Mouse (Mus musculus) midbrain, embryonic 12.5 days (tissue): Measurements from ENCODE around the gene Plagl1. TPM values are rescaled to one million over a fixed set of nuclear protein-coding genes. Genes with fewer than 3 reads are reported as not detected.
"Not testable (repeated sequence)": the region's sequence is repeated elsewhere in the genome, so short reads cannot be mapped to it uniquely, and the experiment has no call there.

Source experiments
- ATAC-seq: fragments of 200-750 bp; cut with Nextera tagmentation; 2 replicates; pipeline ENCODE4 v1.8.0; 2017; ENCODE audit warnings: low read depth, moderate TSS enrichment, moderate library complexity; ENCODE audit not compliant: low FRiP score
- H3K27ac ChIP-seq: fragments of 300-500 bp; sonication (generic); replicated peaks from 2 replicates; pipeline ENCODE4 v1.5.1; 2016; ENCODE audit warnings: mild to moderate bottlenecking
- H3K27me3 ChIP-seq: fragments of 300-500 bp; sonication (generic); 2 replicates; pipeline ENCODE4 v1.6.1; 2016; ENCODE audit warnings: mild to moderate bottlenecking
- H3K36me3 ChIP-seq: fragments of 300-500 bp; sonication (generic); 2 replicates; pipeline ENCODE4 v1.6.1; 2016
- H3K4me1 ChIP-seq: fragments of 300-500 bp; sonication (generic); 2 replicates; pipeline ENCODE4 v1.6.1; 2016
- H3K4me2 ChIP-seq: fragments of 300-500 bp; sonication (generic); replicated peaks from 2 replicates; pipeline ENCODE4 v1.6.1; 2016; ENCODE audit warnings: mild to moderate bottlenecking, moderate library complexity
- H3K4me3 ChIP-seq: fragments of 300-500 bp; sonication (generic); 2 replicates; pipeline ENCODE4 v1.5.1; 2016; ENCODE audit warnings: mild to moderate bottlenecking
- H3K9ac ChIP-seq: fragments of 300-500 bp; sonication (generic); replicated peaks from 2 replicates; pipeline ENCODE4 v1.6.1; 2016; ENCODE audit warnings: mild to moderate bottlenecking, moderate library complexity
- H3K9me3 ChIP-seq: fragments of 300-500 bp; sonication (generic); 2 replicates; pipeline ENCODE4 v1.6.1; 2016; ENCODE audit warnings: mild to moderate bottlenecking
- WGBS: fragments of 180-500 bp; shearing (Covaris S2); methylation state at CpG from one replicate; pipeline ENCODE4 v1.1.7; 2016; 5-methylcytosine and 5-hydroxymethylcytosine counted together
- polyA plus RNA-seq: library from polyadenylated mRNA; unstranded; fragments of >200 nt; fragmentation: Nextera tagmentation; extraction: Ambion mirVana; gene quantifications from 2 replicates; pipeline ENCODE4 v1.2.1, GENCODE M21; 2016

The Plagl1 gene
- 77.2 and 98.5 TPM in 2 replicates for polyA plus RNA-seq

DNA sequence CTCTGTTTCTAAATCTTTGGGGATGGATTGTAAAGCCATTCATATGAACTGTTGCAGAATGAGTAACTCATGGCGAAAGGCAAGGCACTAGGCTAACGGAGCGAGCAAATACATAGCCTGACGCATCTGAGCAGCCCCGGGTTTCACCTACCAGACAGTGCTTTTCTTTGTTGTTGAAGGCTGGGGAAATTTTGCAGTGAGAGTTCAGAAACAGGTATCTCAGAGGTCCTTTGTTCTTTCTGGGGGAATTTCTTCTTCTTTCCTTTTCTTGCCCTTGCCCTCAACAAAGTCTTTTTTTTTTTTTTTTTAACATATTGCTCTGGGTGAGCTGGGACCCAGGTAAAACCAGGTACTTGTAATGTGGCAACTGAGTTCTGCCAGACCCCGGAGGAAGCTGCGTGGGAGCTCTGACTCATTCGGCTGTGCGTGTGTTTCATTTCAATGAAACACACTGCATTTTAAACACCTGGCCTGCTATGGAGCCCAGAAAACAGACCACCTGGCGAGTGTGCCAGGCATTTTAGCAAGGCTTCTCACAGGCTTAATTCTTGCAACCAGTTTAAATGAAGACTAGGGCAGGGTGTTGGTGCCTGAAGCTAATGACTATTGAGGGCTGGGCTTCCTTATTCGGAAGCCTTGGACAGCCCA, at the start of gene Plagl1:
TSS of gene Plagl1 (plus strand) at position 484 of the 648 bp plus-strand sequence.
- H3K4me3 ChIP-seq, result peak within 1 kb of the TSS; percentile 45
- peak within 1 kb of the TSS; percentile 51; the same call in 1 of the 2 replicates for H3K9ac ChIP-seq
- H3K9me3 ChIP-seq, result no peaks in the 10 kb centered on the region
- H3K4me1 ChIP-seq, result peaks cover 14% of the 10 kb centered on the region
- H3K27me3 ChIP-seq, result peaks cover 35% of the 10 kb centered on the region
- peak within 1 kb of the TSS; percentile 76 for H3K4me2 ChIP-seq
- H3K36me3 ChIP-seq, result no peaks in the 10 kb centered on the region
- no peak within 1 kb of the TSS for H3K27ac ChIP-seq
- ATAC-seq, result no peak
- 63% methylated on average over 11 of the region's 11 CpGs for WGBS

DNA sequence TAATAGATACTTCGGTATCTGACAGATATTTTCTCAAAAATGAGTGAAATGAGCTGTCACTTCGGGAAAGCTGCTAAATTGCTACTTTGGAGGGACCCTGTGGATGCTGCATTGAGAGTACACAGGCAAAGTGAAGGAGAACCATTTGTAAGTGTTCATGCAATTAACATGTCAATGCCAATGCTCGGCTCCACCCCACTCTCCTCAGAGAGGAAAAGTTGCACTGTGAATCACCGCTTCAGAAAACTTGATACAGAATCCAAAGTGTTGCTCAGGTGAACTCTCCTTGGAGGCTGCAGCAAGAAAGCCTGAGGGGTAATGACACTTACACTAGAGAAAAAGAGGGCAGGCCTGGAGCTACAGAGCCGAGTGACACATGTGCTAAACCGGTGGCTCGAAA, 46.3 kb upstream of the Plagl1 start:
- no peak overlapping the region for H3K9ac ChIP-seq
- WGBS, result 78% methylated on average over 7 of the region's 7 CpGs
- no peak overlapping the region for H3K4me3 ChIP-seq
- H3K4me2 ChIP-seq, result no peak overlapping the region
- no peak overlapping the region for H3K27ac ChIP-seq
- H3K27me3 ChIP-seq, result no peaks in the 10 kb centered on the region
- peaks cover 13% of the 10 kb centered on the region for H3K4me1 ChIP-seq
- ATAC-seq, result no peak
- H3K9me3 ChIP-seq, result no peaks in the 10 kb centered on the region
- peaks cover 4% of the 10 kb centered on the region; the same call in 1 of the 2 replicates for H3K36me3 ChIP-seq

DNA sequence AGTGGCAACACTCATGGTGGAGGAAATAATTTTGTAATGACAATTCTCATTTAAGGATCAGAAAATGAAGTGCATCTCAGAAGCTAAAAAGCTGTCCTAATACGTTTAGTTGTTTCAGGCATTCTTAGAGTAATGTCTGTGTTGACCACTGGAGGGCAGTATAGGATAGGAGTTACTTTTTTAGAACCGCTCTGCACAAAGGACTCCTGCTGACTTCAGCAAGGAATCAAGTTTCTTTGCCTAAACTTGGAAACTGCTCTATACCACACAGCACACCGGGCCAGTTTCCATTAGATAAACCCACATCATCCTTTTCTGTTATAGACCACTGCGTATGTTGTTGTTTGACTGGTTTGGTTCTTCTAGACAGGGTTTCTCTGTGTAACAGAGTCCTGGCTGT, 43.7 kb upstream of the Plagl1 start:
- no peaks in the 10 kb centered on the region for H3K27me3 ChIP-seq
- WGBS, result 32% methylated on average over 4 of the region's 4 CpGs
- H3K4me1 ChIP-seq, result no peaks in the 10 kb centered on the region
- no peaks in the 10 kb centered on the region for H3K9me3 ChIP-seq
- no peak overlapping the region for H3K27ac ChIP-seq
- no peak overlapping the region for H3K4me3 ChIP-seq
- peak; percentile 59; the same call in 1 of the 2 replicates for ATAC-seq
- H3K36me3 ChIP-seq, result no peaks in the 10 kb centered on the region
- H3K9ac ChIP-seq, result no peak overlapping the region
- no peak overlapping the region for H3K4me2 ChIP-seq

DNA sequence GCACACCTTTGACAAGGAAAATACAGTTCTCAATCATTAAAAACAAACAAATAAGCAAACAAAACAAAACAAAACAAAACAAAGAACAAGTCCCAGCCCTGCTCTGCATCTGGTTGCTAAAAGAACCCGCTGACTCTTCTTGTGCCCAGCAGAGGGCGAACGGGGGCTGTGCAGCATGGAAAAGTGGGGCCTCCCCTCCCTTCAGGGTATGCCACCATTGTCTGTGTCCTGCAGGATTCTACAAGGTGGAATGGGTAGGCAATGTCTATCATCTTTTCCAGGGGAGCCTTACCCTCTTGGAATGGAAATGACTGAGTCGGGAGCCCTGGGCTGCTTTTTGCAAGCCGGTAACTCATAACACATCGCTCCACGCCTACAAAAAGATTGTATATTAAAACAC, 41.8 kb upstream of the Plagl1 start:
- Histone ChIP-seq H3K27me3 (no peaks in the 10 kb centered on the region), H3K4me3 (no peak overlapping the region), H3K9ac (no peak overlapping the region), H3K36me3 (no peaks in the 10 kb centered on the region), H3K4me2 (no peak overlapping the region), H3K9me3 (no peaks in the 10 kb centered on the region), H3K4me1 (no peaks in the 10 kb centered on the region), H3K27ac (no peak overlapping the region)
- 63% methylated on average over 7 of the region's 7 CpGs for WGBS
- ATAC-seq, result peak; percentile 38; the same call in 1 of the 2 replicates

DNA sequence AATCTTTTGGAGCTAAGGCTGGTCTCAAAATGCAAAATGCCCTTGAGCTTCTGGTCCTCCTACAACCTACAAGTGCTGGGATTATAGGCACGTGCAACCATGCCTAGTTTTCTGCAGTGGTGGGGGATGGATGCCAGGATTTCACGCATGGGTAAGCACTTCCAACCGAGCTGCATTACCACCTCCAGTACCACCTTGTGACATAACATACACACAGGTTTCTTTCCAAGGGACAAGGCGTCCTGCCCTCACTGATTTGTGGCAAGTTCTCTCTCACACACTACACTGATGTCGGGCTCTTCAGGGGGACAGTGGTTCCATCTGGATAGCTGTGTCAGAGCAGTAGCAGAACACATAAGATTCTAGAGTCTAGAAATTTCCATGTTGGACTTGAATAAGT, 41.3 kb upstream of the Plagl1 start:
- Histone ChIP-seq H3K36me3 (no peaks in the 10 kb centered on the region), H3K4me3 (no peak overlapping the region), H3K4me2 (no peak overlapping the region), H3K27ac (no peak overlapping the region), H3K9me3 (no peaks in the 10 kb centered on the region), H3K27me3 (no peaks in the 10 kb centered on the region), H3K4me1 (no peaks in the 10 kb centered on the region), H3K9ac (no peak overlapping the region)
- WGBS, result 76% methylated on average over 5 of the region's 5 CpGs
- no peak for ATAC-seq

DNA sequence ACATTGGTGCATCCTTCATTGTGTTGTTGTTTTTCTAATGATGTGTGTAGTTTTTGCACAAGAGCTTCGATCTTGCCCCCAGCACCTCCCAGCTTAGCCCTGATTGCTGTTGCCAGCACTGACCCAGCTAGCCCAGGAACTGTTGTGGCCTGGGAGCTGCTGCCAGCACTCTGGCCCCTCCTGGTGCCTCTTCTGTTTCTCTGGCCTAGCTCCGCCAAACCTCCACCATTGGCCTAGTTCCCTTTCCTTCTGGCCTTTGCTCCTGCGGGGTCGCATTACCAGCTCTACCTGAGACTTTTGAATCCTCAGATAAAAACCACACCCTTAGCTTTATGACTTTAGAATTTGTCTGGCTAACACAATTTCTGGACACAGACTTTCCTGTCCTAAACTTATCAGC, 38.2 kb upstream of the Plagl1 start:
- WGBS, result 88% methylated on average over 4 of the region's 4 CpGs
- H3K36me3 ChIP-seq, result no peaks in the 10 kb centered on the region
- no peaks in the 10 kb centered on the region for H3K4me1 ChIP-seq
- H3K4me3 ChIP-seq, result no peak overlapping the region
- no peak overlapping the region for H3K27ac ChIP-seq
- no peak overlapping the region for H3K4me2 ChIP-seq
- H3K9ac ChIP-seq, result no peak overlapping the region
- no peak for ATAC-seq
- no peaks in the 10 kb centered on the region for H3K9me3 ChIP-seq
- no peaks in the 10 kb centered on the region for H3K27me3 ChIP-seq

DNA sequence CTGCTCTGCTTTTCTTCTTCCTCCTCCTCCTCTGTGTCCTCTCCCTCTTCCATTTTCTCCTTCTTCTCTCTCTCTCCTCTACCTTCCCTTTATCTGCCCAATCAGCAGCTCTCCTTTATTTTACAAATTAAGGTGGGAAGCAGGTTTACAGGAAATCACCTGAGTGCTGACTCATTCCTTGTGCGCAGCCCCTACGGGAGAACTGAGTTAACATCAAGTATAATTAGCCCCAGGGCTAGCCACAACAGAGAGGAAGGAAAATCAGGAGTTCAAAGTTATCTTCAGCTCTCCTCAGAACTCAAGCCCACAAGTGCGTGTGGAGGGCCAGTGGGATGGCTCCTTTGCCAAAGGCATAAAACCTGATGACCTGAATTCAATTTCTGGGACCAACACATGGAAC, 36.3 kb upstream of the Plagl1 start:
- H3K36me3 ChIP-seq, H3K9me3 ChIP-seq, H3K27me3 ChIP-seq, H3K4me3 ChIP-seq, ATAC-seq, H3K4me2 ChIP-seq, H3K4me1 ChIP-seq, H3K9ac ChIP-seq, H3K27ac ChIP-seq: not testable (repeated sequence)
- 76% methylated on average over 3 of the region's 3 CpGs for WGBS

DNA sequence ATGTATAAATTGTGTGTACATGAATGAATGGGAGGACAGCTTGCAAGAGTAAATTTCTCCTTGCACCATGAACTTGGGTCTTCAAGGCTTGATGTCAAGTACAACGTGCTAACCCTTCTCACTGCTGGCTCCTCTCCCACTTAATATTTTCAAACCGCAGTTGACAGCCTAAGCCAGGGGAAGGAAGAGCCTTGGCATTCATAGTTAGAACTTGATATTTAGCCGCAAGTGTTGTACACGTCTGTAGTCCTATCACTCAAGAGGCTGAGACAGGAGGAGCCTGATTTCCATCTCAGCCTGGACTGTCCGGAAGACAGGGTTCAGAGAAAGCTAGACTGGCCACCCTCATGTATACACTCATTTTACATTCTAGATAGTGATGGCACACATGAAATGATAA, 32.6 kb upstream of the Plagl1 start:
- 91% methylated on average over 5 of the region's 5 CpGs for WGBS
- Histone ChIP-seq H3K27ac (no peak overlapping the region), H3K9me3 (no peaks in the 10 kb centered on the region), H3K36me3 (no peaks in the 10 kb centered on the region), H3K4me2 (no peak overlapping the region), H3K4me3 (no peak overlapping the region), H3K27me3 (no peaks in the 10 kb centered on the region), H3K9ac (no peak overlapping the region), H3K4me1 (no peaks in the 10 kb centered on the region)
- no peak for ATAC-seq

DNA sequence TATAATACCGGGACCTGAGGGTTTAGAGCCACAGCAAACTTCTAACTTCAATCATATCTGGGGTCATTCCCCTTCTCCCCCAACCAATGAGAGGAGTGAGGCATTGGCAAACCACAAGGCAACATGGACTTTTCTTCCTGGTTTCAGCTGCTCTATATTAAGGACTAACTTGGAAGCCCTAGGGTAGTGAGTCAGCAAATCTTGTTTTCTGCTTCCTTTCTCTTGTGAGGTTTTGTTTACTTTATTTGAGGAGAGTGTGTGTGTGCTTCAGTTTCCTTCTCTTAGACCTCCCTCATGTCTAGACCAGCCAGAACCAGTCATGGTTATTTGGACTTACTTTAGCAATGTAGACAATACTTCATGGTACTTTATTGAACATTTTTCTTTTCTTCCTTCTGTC, 32.1 kb upstream of the Plagl1 start:
- H3K4me2 ChIP-seq, result no peak overlapping the region
- H3K27me3 ChIP-seq, result no peaks in the 10 kb centered on the region
- no peak overlapping the region for H3K9ac ChIP-seq
- H3K4me1 ChIP-seq, result no peaks in the 10 kb centered on the region
- no peak overlapping the region for H3K4me3 ChIP-seq
- WGBS, result 97% methylated on average over 1 of the region's 1 CpGs
- H3K27ac ChIP-seq, result no peak overlapping the region
- no peak for ATAC-seq
- H3K36me3 ChIP-seq, result no peaks in the 10 kb centered on the region
- H3K9me3 ChIP-seq, result no peaks in the 10 kb centered on the region

DNA sequence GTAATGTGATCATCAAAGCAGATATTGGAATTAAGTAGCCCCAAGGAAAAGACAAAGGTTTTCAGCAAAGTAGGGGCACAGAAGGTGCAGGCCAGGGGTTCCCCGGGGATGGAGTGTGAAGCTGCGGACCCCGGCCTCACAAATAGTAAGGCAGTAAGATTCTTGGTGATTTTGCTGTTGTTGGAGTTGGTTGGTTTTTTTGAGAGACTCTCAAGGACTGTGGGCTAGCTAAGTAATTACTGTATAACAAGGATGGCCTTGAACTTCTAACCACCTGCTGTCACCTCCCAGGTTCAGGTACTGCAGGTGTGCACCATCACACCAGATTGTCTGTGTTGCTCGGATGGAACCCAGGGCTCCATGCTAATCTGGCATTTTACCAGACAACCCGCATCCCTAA, 30.9 kb upstream of the Plagl1 start:
- Histone ChIP-seq H3K9ac (no peak overlapping the region), H3K4me2 (no peak overlapping the region), H3K27me3 (no peaks in the 10 kb centered on the region), H3K4me3 (no peak overlapping the region), H3K27ac (no peak overlapping the region), H3K9me3 (no peaks in the 10 kb centered on the region), H3K4me1 (no peaks in the 10 kb centered on the region), H3K36me3 (no peaks in the 10 kb centered on the region)
- 85% methylated on average over 5 of the region's 5 CpGs for WGBS
- no peak for ATAC-seq

DNA sequence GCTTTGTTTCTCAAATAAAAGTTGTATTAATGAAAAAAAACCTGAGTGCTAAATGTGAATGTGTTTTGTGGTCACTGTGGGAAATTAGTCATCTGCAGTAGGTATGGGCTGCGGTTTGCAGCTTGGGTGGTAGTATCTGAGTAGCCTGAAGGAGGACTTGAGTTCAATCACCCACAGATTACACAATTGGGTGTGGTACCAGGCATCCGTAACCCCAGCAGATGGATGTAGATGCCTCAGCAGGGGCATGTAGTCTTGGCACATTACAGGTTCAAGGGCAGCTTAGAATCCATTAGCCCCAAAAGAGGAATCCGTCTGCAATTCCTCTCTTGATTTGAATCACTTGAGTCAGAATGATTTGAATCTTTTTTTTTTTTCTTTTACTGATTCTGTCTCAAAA, 25.0 kb upstream of the Plagl1 start:
- WGBS, result 88% methylated on average over 3 of the region's 3 CpGs
- Histone ChIP-seq H3K36me3 (no peaks in the 10 kb centered on the region), H3K4me3 (no peak overlapping the region)

DNA sequence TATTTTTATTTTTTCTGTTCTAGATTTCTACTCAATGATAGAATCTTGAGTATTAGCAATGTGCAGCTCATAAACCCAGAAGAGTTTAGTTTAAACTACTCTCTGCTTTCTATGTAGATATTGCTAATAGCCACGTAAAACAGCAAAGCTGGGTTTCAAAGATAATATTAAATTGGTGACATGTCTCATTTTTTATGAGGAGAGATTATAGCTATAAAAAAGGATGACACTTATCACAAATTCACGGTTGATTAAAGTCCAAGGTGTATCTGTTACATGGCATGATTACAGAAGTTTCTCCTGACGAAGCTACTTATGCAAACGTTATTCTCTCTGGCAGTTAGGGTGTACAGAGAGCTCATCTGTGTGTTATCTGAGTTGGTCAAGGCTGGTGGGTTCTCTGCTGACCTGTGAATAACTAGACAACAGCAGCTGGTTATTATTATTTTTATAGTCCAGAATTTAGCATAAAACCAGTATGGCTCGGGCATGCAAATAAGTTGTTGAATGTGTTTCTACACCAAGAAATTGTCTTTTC, 20.6 kb upstream of the Plagl1 start:
- Histone ChIP-seq H3K4me2 (no peak overlapping the region), H3K27ac (no peak overlapping the region), H3K4me3 (no peak overlapping the region), H3K36me3 (no peaks in the 10 kb centered on the region), H3K4me1 (no peaks in the 10 kb centered on the region), H3K9ac (no peak overlapping the region), H3K9me3 (no peaks in the 10 kb centered on the region), H3K27me3 (no peaks in the 10 kb centered on the region)
- 87% methylated on average over 5 of the region's 5 CpGs for WGBS
- no peak for ATAC-seq

More for the DNA sequence above, 25.0 kb upstream of the Plagl1 start:
- no peaks in the 10 kb centered on the region for H3K9me3 ChIP-seq
- H3K27me3 ChIP-seq, result no peaks in the 10 kb centered on the region
- H3K9ac ChIP-seq, result no peak overlapping the region
- no peak for ATAC-seq
- H3K4me2 ChIP-seq, result no peak overlapping the region
- no peaks in the 10 kb centered on the region for H3K4me1 ChIP-seq
- H3K27ac ChIP-seq, result no peak overlapping the region

DNA sequence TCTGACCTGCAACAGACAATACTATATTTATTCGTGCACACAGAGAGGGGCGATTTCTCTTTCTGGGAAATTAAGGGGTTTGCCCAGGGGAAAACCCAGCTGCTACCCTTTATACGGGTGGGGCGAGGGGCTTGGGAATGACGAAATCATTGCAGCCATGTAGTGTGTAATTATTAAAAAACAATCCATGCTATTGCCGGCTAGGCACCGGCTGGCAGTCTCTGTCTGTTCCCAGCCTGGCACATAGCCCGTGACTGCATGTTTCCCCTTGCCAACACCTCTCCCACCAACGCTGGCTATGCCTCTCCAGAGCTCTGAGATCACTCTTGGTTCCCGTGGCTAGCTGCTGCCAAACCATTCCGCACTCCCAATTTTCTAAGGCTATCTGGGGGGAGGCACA, 15.6 kb upstream of the Plagl1 start:
- Histone ChIP-seq H3K4me3 (no peak overlapping the region), H3K27me3 (no peaks in the 10 kb centered on the region), H3K27ac (no peak overlapping the region), H3K4me2 (no peak overlapping the region), H3K9ac (no peak overlapping the region), H3K4me1 (no peaks in the 10 kb centered on the region), H3K36me3 (no peaks in the 10 kb centered on the region), H3K9me3 (no peaks in the 10 kb centered on the region)
- no peak for ATAC-seq
- WGBS, result 91% methylated on average over 11 of the region's 11 CpGs
